ENCODE assay signal across 7 mouse cellular contexts in the genomic region with DNA sequence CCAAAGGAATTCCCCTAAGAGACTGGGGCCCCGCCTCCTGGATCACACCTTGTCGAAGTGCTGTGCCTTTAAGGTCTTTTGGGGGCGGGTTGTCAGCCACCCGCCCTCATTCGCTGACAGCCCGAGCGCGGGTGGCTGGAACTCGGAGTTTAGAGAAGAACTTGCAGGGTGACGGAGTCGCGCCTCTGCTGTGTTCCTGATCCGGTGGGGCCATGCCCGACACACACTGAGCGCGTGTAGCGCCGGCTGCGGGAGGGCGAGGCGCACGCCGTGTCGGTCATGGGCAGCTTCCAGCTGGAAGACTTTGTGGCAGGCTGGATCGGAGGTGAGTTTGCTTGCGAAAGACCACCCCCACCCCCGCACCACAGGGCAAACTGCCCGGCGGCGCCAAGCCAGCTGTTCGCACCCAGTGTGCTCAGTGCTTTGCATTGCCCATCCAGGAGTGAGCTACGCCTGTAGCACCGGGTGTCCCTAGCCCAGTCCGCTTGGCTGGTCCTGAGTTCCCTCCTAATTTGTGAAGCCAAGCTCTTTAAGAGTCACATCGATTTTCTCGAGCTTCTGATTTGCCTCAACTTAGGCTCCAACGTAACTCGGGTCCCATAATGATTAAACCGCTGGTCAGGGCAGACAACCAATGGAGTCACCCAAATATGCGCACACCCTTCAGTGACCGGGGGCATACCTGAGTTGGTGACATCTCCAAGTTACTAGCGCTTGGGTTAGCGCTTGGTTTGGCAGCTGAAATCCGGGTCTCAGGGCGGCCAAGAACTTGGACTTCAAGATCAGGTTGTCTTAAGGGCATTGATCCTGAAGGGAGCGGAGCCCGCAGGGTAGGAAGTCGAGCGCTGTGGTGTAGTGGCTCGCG. TPM values are rescaled to one million over a fixed set of nuclear protein-coding genes. Genes with fewer than 3 reads are reported as not detected.
DNase-seq lines count a peak whose midpoint lies in the region; TF ChIP-seq lines count a peak whose summit lies in the region.

A gene (plus strand): TSS at position 145 of the 865 bp plus-strand sequence.

- intact Hi-C loops in heart, adult 2 months (cut with DNase I): no loop called here

- DNase-seq in Muller cell, postnatal 12 days (ENCODE audit: inconsistent ontology term): peak; percentile 45
- peak; percentile 56 for DNase-seq in adrenal gland, postnatal 25 days
- peak; percentile 49 to 57 for DNase-seq in heart, adult 2 months
- DNase-seq in kidney, adult 8-10 months: peak; percentile 86 to 93
- peak; percentile 21 for DNase-seq in lung, adult 2 months
- DNase-seq in retina, postnatal 1 day: peak; percentile 53
- DNase-seq in spleen, postnatal 36 days (ENCODE audit: low spot score in 2 of 2): no peak

- no peak for TF ChIP-seq POLR2A in heart, adult 2 months (IDR thresholded peaks at IDR 0.05; ENCODE audit: insufficient read depth, low read depth, low read length)
- no peak for TF ChIP-seq POLR2A in lung, adult 2 months (IDR thresholded peaks at IDR 0.05; ENCODE audit: borderline replicate concordance, extremely low read depth, low read depth, low read length)

- no peaks in the 10 kb centered on the region for H3K79me2 ChIP-seq in heart, adult 2 months (replicated peaks; ENCODE audit: control insufficient read depth, insufficient read depth, low read length)

- 5% methylated on average over 51 of the region's 51 CpGs for WGBS in heart, adult 2 months
- 4% methylated on average over 51 of the region's 51 CpGs for WGBS in lung, adult 2 months

- no peaks in the 10 kb centered on the region for H3K4me1 ChIP-seq in heart, adult 2 months (ENCODE audit: control insufficient read depth, insufficient read depth, low read length)
- no peaks in the 10 kb centered on the region for H3K4me1 ChIP-seq in lung, adult 2 months (ENCODE audit: control insufficient read depth, insufficient read depth, low read length)

- H3K9ac ChIP-seq in heart, adult 2 months (ENCODE audit: low read depth, low read length): no peak within 1 kb of the TSS

- H3K4me3 ChIP-seq in heart, adult 2 months: no peak within 1 kb of the TSS
- H3K4me3 ChIP-seq in lung, adult 2 months (replicated peaks; ENCODE audit: extremely low read depth, low read depth, low read length): no peak within 1 kb of the TSS

- TF ChIP-seq CTCF in heart, adult 2 months (IDR thresholded peaks at IDR 0.05): no peak
- no peak for TF ChIP-seq CTCF in lung, adult 2 months (IDR thresholded peaks at IDR 0.05; ENCODE audit: insufficient read depth, low read length)

- H3K27me3 ChIP-seq in heart, adult 2 months (ENCODE audit: control insufficient read depth, insufficient read depth, low read length): peaks cover 10% of the 10 kb centered on the region

- TF ChIP-seq EP300 in heart, adult 2 months (IDR thresholded peaks at IDR 0.05; ENCODE audit: insufficient read depth, low read depth, low read length): no peak

- no peak within 1 kb of the TSS for H3K27ac ChIP-seq in heart, adult 2 months

- no peaks in the 10 kb centered on the region for H3K36me3 ChIP-seq in heart, adult 2 months (ENCODE audit: control insufficient read depth, insufficient read depth, low read length)

RNA-seq across cellular contexts. Expression of the gene that starts here (rescaled TPM):
- 1.7 and 2.0 TPM in 2 replicates for total RNA-seq in adrenal gland, postnatal 25 days (2021)
- total RNA-seq in heart, adult 2 months (2021): under 1 TPM; 0.08 to 0.16 TPM
- polyA plus RNA-seq in heart, adult 2 months (2012; rRNA removed): 0.23 and 0.27 TPM in 2 replicates
- polyA plus RNA-seq in lung, adult 2 months (2012; rRNA removed): 0.24 and 0.51 TPM in 2 replicates

Comparison
In these comparisons a context has a peak if more than half of its experiments do, and no peak if none do; other contexts are left out.
1. Peak in DNase-seq in heart, adult 2 months; RNA of the gene not detected or under 1 TPM.
2. Peak in DNase-seq in lung, adult 2 months; RNA of the gene not detected or under 1 TPM.
3. DNase-seq: peak in Muller cell, postnatal 12 days (single experiment), adrenal gland, postnatal 25 days (single experiment), kidney, adult 8-10 months (2 of 2) and retina, postnatal 1 day (single experiment); none in spleen, postnatal 36 days (0 of 2).